Mouse (Mus musculus) liver, embryonic 13.5 days (tissue): ENCODE data around the gene 2510009E07Rik. TPM values are rescaled to one million over a fixed set of nuclear protein-coding genes. Genes with fewer than 3 reads are reported as not detected.
A peak's percentile ranks its signal among the peaks of the same experiment; 100 is the strongest.

Experiments
- ATAC-seq: fragments of 200-750 bp; cut with Nextera tagmentation; 2 replicates; pipeline ENCODE4 v1.8.0; 2017; ENCODE audit warnings: low read depth, mild to moderate bottlenecking, moderate number of reproducible peaks, moderate library complexity
- DNase-seq: peaks from one replicate; pipeline ENCODE4 v3.0.0; 2022
- H3K27ac ChIP-seq: fragments of 300-500 bp; sonication (generic); 2 replicates; pipeline ENCODE4 v1.5.1; 2015; ENCODE audit warnings: moderate library complexity, mild to moderate bottlenecking, inconsistent platforms
- H3K27me3 ChIP-seq: fragments of 300-500 bp; sonication (generic); 2 replicates; pipeline ENCODE4 v1.6.1; 2015; ENCODE audit warnings: mild to moderate bottlenecking, inconsistent platforms
- H3K36me3 ChIP-seq: fragments of 300-500 bp; sonication (generic); 2 replicates; pipeline ENCODE4 v1.6.1; 2015; ENCODE audit warnings: mild to moderate bottlenecking, inconsistent platforms
- H3K4me1 ChIP-seq: fragments of 300-500 bp; sonication (generic); replicated peaks from 2 replicates; pipeline ENCODE4 v1.6.1; 2015; ENCODE audit warnings: inconsistent platforms
- H3K4me2 ChIP-seq: fragments of 300-500 bp; sonication (generic); 2 replicates; pipeline ENCODE4 v1.6.1; 2015; ENCODE audit warnings: inconsistent platforms, mild to moderate bottlenecking, moderate library complexity
- H3K4me3 ChIP-seq: fragments of 300-500 bp; sonication (generic); replicated peaks from 2 replicates; pipeline ENCODE4 v1.5.1; 2015; ENCODE audit warnings: mild to moderate bottlenecking, inconsistent platforms
- H3K9ac ChIP-seq: fragments of 300-500 bp; sonication (generic); 2 replicates; pipeline ENCODE4 v1.6.1; 2015; ENCODE audit warnings: mild to moderate bottlenecking, inconsistent platforms
- H3K9me3 ChIP-seq: fragments of 300-500 bp; sonication (generic); replicated peaks from 2 replicates; pipeline ENCODE4 v1.6.1; 2016; ENCODE audit warnings: inconsistent platforms
- WGBS: fragments of 180-500 bp; shearing (Covaris S2); methylation state at CpG from one replicate; pipeline ENCODE4 v1.1.7; 2015; ENCODE audit not compliant: insufficient replicate concordance; 5-methylcytosine and 5-hydroxymethylcytosine counted together
- polyA plus RNA-seq: library from polyadenylated mRNA; unstranded; fragments of >200 nt; fragmentation: Nextera tagmentation; extraction: Ambion mirVana; gene quantifications from 2 replicates; pipeline ENCODE4 v1.2.1, GENCODE M21; 2015

2510009E07Rik gene
- 2.6 and 3.7 TPM in 2 replicates for polyA plus RNA-seq

- ATAC-seq, result peak; percentile 75
- Histone ChIP-seq H3K4me2 (peak within 1 kb of the TSS; percentile 74), H3K9ac (peak within 1 kb of the TSS; percentile 64), H3K9me3 (no peaks in the 10 kb centered on the region), H3K27ac (peak within 1 kb of the TSS; percentile 48), H3K4me1 (peaks cover 10% of the 10 kb centered on the region), H3K4me3 (peak within 1 kb of the TSS; percentile 65), H3K36me3 (no peaks in the 10 kb centered on the region), H3K27me3 (peaks cover 52% of the 10 kb centered on the region)
- DNase-seq, result peak; percentile 40
- WGBS, result under 1% methylated on average over 57 of the region's 61 CpGs
Measured at GRCm38 (mm10) chr16:21694463-21695241, at the start of gene 2510009E07Rik. Gene 2510009E07Rik, minus strand, starts transcription at chr16:21694665.

GRCm38 (mm10) chr16:21743401-21743800 lies 48.9 kb upstream of the 2510009E07Rik start:
- no peak for DNase-seq
- no peaks in the 10 kb centered on the region for H3K27me3 ChIP-seq
- no peaks in the 10 kb centered on the region for H3K9me3 ChIP-seq
- H3K4me1 ChIP-seq, result peaks cover 20% of the 10 kb centered on the region
- 80% methylated on average over 6 of the region's 6 CpGs for WGBS
- H3K4me2 ChIP-seq, result no peak overlapping the region
- H3K27ac ChIP-seq, result no peak overlapping the region
- no peaks in the 10 kb centered on the region for H3K36me3 ChIP-seq
- no peak overlapping the region for H3K9ac ChIP-seq
- no peak for ATAC-seq
- H3K4me3 ChIP-seq, result no peak overlapping the region

GRCm38 (mm10) chr16:21742898-21743297 lies 48.4 kb upstream of the 2510009E07Rik start:
- H3K4me3 ChIP-seq, result no peak overlapping the region
- WGBS, result 77% methylated on average over 5 of the region's 5 CpGs
- no peak overlapping the region for H3K9ac ChIP-seq
- H3K4me2 ChIP-seq, result no peak overlapping the region
- H3K9me3 ChIP-seq, result no peaks in the 10 kb centered on the region
- H3K4me1 ChIP-seq, result peaks cover 20% of the 10 kb centered on the region
- ATAC-seq, result no peak
- DNase-seq, result no peak
- no peaks in the 10 kb centered on the region for H3K27me3 ChIP-seq
- H3K27ac ChIP-seq, result 0 out of 2 replicates have a peak overlapping the region, but pooled peaks have one; percentile 6
- no peaks in the 10 kb centered on the region for H3K36me3 ChIP-seq

- H3K36me3 ChIP-seq, result no peaks in the 10 kb centered on the region
- no peak overlapping the region for H3K4me2 ChIP-seq
- H3K27me3 ChIP-seq, result no peaks in the 10 kb centered on the region
- no peaks in the 10 kb centered on the region for H3K9me3 ChIP-seq
- H3K27ac ChIP-seq, result peak overlapping the region; percentile 71
- DNase-seq (no peak), ATAC-seq (peak; percentile 79)
- WGBS, result 38% methylated on average over 5 of the region's 5 CpGs
- H3K4me3 ChIP-seq, result no peak overlapping the region
- H3K9ac ChIP-seq, result no peak overlapping the region; the same call in 1 of the 2 replicates
- peaks cover 20% of the 10 kb centered on the region for H3K4me1 ChIP-seq
Measured at GRCm38 (mm10) chr16:21742191-21742870, 47.9 kb upstream of the 2510009E07Rik start.

GRCm38 (mm10) chr16:21741542-21741941 lies 47.1 kb upstream of the 2510009E07Rik start:
- WGBS, result 33% methylated on average over 3 of the region's 3 CpGs
- peaks cover 20% of the 10 kb centered on the region for H3K4me1 ChIP-seq
- DNase-seq (no peak), ATAC-seq (peak; percentile 65)
- peak overlapping the region; percentile 71 for H3K27ac ChIP-seq
- H3K4me2 ChIP-seq, result no peak overlapping the region
- H3K9me3 ChIP-seq, result no peaks in the 10 kb centered on the region
- H3K4me3 ChIP-seq, result no peak overlapping the region
- H3K36me3 ChIP-seq, result no peaks in the 10 kb centered on the region
- H3K27me3 ChIP-seq, result no peaks in the 10 kb centered on the region
- H3K9ac ChIP-seq, result no peak overlapping the region

- Histone ChIP-seq H3K9ac (no peak overlapping the region), H3K4me2 (no peak overlapping the region), H3K36me3 (no peaks in the 10 kb centered on the region), H3K4me3 (no peak overlapping the region), H3K9me3 (no peaks in the 10 kb centered on the region), H3K27ac (no peak overlapping the region), H3K27me3 (no peaks in the 10 kb centered on the region), H3K4me1 (no peaks in the 10 kb centered on the region; the same call in 1 of the 2 replicates)
- 57% methylated on average over 1 of the region's 1 CpGs for WGBS
- DNase-seq, result no peak
- no peak for ATAC-seq
Measured at GRCm38 (mm10) chr16:21735638-21736037, 41.2 kb upstream of the 2510009E07Rik start.

GRCm38 (mm10) chr16:21727897-21728364 lies 33.5 kb upstream of the 2510009E07Rik start:
- Histone ChIP-seq H3K9ac (no peak overlapping the region), H3K4me1 (no peaks in the 10 kb centered on the region), H3K27me3 (no peaks in the 10 kb centered on the region), H3K36me3 (no peaks in the 10 kb centered on the region), H3K4me3 (peak overlapping the region; percentile 30; the same call in 1 of the 2 replicates), H3K9me3 (no peaks in the 10 kb centered on the region), H3K27ac (no peak overlapping the region), H3K4me2 (peak overlapping the region; percentile 21)
- ATAC-seq (no peak), DNase-seq (peak; percentile 15)
- 42% methylated on average over 10 of the region's 10 CpGs for WGBS

- Histone ChIP-seq H3K4me3 (no peak overlapping the region), H3K4me2 (no peak overlapping the region), H3K9ac (no peak overlapping the region), H3K27ac (no peak overlapping the region), H3K27me3 (no peaks in the 10 kb centered on the region), H3K4me1 (no peaks in the 10 kb centered on the region), H3K9me3 (no peaks in the 10 kb centered on the region), H3K36me3 (no peaks in the 10 kb centered on the region)
- WGBS, result 77% methylated on average over 3 of the region's 3 CpGs
- ATAC-seq, result no peak
- DNase-seq, result no peak
Measured at GRCm38 (mm10) chr16:21727421-21727820, 33.0 kb upstream of the 2510009E07Rik start.

- H3K9ac ChIP-seq, result no peak overlapping the region
- H3K4me1 ChIP-seq, result no peaks in the 10 kb centered on the region
- H3K4me2 ChIP-seq, result no peak overlapping the region
- no peak overlapping the region for H3K4me3 ChIP-seq
- no peaks in the 10 kb centered on the region for H3K9me3 ChIP-seq
- ATAC-seq, result no peak
- DNase-seq, result no peak
- no peaks in the 10 kb centered on the region for H3K36me3 ChIP-seq
- 55% methylated on average over 1 of the region's 1 CpGs for WGBS
- no peaks in the 10 kb centered on the region for H3K27me3 ChIP-seq
- no peak overlapping the region for H3K27ac ChIP-seq
Measured at GRCm38 (mm10) chr16:21724261-21724660, 29.8 kb upstream of the 2510009E07Rik start.

GRCm38 (mm10) chr16:21719770-21720169 lies 25.3 kb upstream of the 2510009E07Rik start:
- Histone ChIP-seq H3K4me3 (no peak overlapping the region), H3K9me3 (no peaks in the 10 kb centered on the region), H3K9ac (no peak overlapping the region), H3K27me3 (no peaks in the 10 kb centered on the region), H3K4me1 (no peaks in the 10 kb centered on the region), H3K4me2 (no peak overlapping the region), H3K36me3 (no peaks in the 10 kb centered on the region), H3K27ac (no peak overlapping the region)
- no peak for ATAC-seq
- 57% methylated on average over 7 of the region's 7 CpGs for WGBS
- no peak for DNase-seq

GRCm38 (mm10) chr16:21714516-21714915 lies 20.1 kb upstream of the 2510009E07Rik start:
- Histone ChIP-seq H3K27me3 (no peaks in the 10 kb centered on the region), H3K9me3 (no peaks in the 10 kb centered on the region), H3K36me3 (no peaks in the 10 kb centered on the region), H3K27ac (no peak overlapping the region), H3K4me3 (no peak overlapping the region), H3K9ac (no peak overlapping the region), H3K4me1 (no peaks in the 10 kb centered on the region), H3K4me2 (no peak overlapping the region)
- WGBS, result 65% methylated on average over 10 of the region's 10 CpGs
- ATAC-seq, result no peak
- DNase-seq, result no peak
